Mouse (Mus musculus): ENCODE data around the gene Exd2. TPM values are rescaled to one million over a fixed set of nuclear protein-coding genes. Genes with fewer than 3 reads are reported as not detected.

Gene Exd2
- polyA plus RNA-seq, 1 experiment = 9.1 TPM

DNA sequence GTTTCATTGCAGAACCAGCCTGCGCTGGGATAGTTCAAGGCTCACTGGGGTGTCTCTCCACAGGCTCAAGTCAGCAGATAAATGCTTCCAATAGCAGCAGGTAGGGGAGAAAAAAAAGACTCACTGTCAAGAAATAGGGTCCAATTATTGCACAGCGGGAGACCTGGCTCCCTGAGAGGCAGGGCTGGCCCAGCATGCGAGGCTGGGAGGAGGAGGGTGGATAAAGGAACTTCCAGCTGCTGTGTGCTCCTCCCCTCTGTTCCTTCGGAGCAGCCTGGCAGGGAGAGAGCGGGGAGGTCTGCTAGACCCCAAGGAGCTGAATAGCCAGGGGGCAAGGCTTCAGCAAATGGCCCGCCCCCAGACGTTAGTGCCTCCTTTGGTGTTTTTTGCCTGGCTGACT lies 62.6 kb downstream of the Exd2 start:
- H3ac ChIP-seq (ENCODE audit: control insufficient read depth, insufficient read length) = no peak overlapping the region
- no peak for TF ChIP-seq SRF (IDR thresholded peaks at IDR 0.05; ENCODE audit: control insufficient read depth, insufficient read length, low read depth)
- H3K4me3 ChIP-seq = no peak overlapping the region
- no peaks in the 10 kb centered on the region for H3K79me2 ChIP-seq (ENCODE audit: control insufficient read depth, insufficient read depth)
- H3K36me3 ChIP-seq (ENCODE audit: control insufficient read depth, insufficient read depth) = no peaks in the 10 kb centered on the region
- H3K27me3 ChIP-seq (ENCODE audit: control insufficient read depth, insufficient read depth, insufficient read length) = peaks cover 51% of the 10 kb centered on the region
- no peak overlapping the region for H3K4me2 ChIP-seq (ENCODE audit: low read depth)

DNA sequence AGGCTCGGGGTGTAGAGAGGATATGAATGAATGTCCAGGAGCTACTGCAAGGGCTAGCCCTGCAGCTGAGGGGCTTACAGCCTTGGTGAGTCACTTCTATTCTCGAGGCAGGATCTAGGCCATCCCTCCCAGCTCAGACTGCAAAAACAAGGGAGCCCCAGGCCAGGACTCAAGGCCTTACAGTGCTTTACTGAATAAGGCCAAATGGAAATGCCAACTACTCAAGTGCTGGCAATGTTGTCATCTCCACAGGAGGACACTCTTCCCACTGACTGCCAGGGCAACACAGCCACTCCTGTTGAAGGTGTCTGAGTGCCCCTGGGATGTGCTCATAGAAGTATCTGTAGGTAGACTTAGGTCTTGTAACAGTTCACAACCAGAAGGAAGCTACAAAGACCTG lies 63.6 kb downstream of the Exd2 start:
- Histone ChIP-seq H3K4me3 (no peak overlapping the region), H3K27me3 (ENCODE audit: control insufficient read depth, insufficient read depth, insufficient read length) (peaks cover 51% of the 10 kb centered on the region), H3ac (ENCODE audit: control insufficient read depth, insufficient read length) (no peak overlapping the region), H3K4me2 (ENCODE audit: low read depth) (no peak overlapping the region), H3K79me2 (ENCODE audit: control insufficient read depth, insufficient read depth) (no peaks in the 10 kb centered on the region), H3K36me3 (ENCODE audit: control insufficient read depth, insufficient read depth) (no peaks in the 10 kb centered on the region)
- TF ChIP-seq MYOG (IDR thresholded peaks at IDR 0.05; ENCODE audit: control insufficient read depth in 1 of 3, insufficient read depth in 1 of 3, insufficient read length in 2 of 3, low read depth in 2 of 3) (no peak), E2F4 (IDR thresholded peaks at IDR 0.05; ENCODE audit: insufficient read depth) (no peak), SRF (IDR thresholded peaks at IDR 0.05; ENCODE audit: control insufficient read depth, insufficient read length, low read depth) (no peak), REST (IDR thresholded peaks at IDR 0.05; ENCODE audit: insufficient read depth, insufficient read length) (no peak), TCF12 (IDR thresholded peaks at IDR 0.05; ENCODE audit: insufficient read depth, poor library complexity, severe bottlenecking) (no peak), CEBPB (IDR thresholded peaks at IDR 0.05; ENCODE audit: insufficient read depth, poor library complexity, severe bottlenecking) (no peak), POLR2AphosphoS2 (IDR thresholded peaks at IDR 0.05; ENCODE audit: insufficient read length, low read depth) (no peak), TCF3 (IDR thresholded peaks at IDR 0.05; ENCODE audit: insufficient read length, low read depth) (no peak), MYOD1 (IDR thresholded peaks at IDR 0.05; ENCODE audit: control insufficient read depth in 1 of 3, insufficient read length in 2 of 3, low read depth in 2 of 3) (no peak)

DNA sequence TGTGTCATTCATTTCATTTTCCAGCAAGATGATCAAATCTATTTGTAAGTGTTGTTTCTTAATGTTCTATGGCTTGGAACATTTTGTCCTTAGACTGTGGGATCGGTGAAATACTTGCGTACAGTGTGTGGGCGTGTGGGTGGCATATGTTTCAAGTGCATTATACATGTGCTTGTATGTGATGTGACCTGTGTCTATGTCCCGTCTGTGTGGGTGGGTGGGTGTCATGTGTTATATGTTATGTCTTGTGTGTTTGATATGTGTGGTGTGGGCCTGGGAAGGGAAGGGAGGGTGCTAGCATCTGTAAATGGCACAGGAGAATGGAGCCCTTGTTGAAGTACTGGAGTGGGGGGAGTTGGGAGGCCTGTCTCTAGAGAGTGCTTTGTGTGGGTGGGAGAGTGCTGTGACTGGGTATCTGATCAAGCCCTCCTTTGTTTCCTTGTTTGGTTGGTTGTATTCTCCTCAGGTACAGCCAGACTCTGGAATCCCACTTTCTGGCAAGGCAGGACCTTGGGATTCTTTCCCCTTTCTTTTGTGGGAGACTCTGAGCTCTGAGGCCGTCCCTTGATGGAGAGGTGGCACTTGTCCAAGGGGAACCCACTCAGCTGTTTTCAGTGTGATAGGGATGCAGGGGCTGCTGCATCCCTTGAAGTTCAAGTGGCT lies 65.0 kb downstream of the Exd2 start:
- no peak overlapping the region for H3K4me3 ChIP-seq
- no peaks in the 10 kb centered on the region for H3K79me2 ChIP-seq (ENCODE audit: control insufficient read depth, insufficient read depth)
- no peaks in the 10 kb centered on the region for H3K36me3 ChIP-seq (ENCODE audit: control insufficient read depth, insufficient read depth)
- peaks cover 58% of the 10 kb centered on the region for H3K27me3 ChIP-seq (ENCODE audit: control insufficient read depth, insufficient read depth, insufficient read length)
- TF ChIP-seq SRF (IDR thresholded peaks at IDR 0.05; ENCODE audit: control insufficient read depth, insufficient read length, low read depth) (no peak), TCF12 (IDR thresholded peaks at IDR 0.05; ENCODE audit: insufficient read depth, poor library complexity, severe bottlenecking) (no peak), MAX (IDR thresholded peaks at IDR 0.05; ENCODE audit: low read depth) (no peak), MYOD1 (IDR thresholded peaks at IDR 0.05; ENCODE audit: control insufficient read depth in 1 of 3, insufficient read length in 2 of 3, low read depth in 2 of 3) (no peak), POLR2A (IDR thresholded peaks at IDR 0.05; ENCODE audit: insufficient read length, low read depth) (no peak), E2F4 (IDR thresholded peaks at IDR 0.05; ENCODE audit: insufficient read depth) (no peak), POLR2AphosphoS2 (IDR thresholded peaks at IDR 0.05; ENCODE audit: insufficient read length, low read depth) (no peak), REST (IDR thresholded peaks at IDR 0.05; ENCODE audit: insufficient read depth, insufficient read length) (no peak)
- H3ac ChIP-seq (ENCODE audit: control insufficient read depth, insufficient read length) = no peak overlapping the region
- H3K4me2 ChIP-seq (ENCODE audit: low read depth) = no peak overlapping the region

DNA sequence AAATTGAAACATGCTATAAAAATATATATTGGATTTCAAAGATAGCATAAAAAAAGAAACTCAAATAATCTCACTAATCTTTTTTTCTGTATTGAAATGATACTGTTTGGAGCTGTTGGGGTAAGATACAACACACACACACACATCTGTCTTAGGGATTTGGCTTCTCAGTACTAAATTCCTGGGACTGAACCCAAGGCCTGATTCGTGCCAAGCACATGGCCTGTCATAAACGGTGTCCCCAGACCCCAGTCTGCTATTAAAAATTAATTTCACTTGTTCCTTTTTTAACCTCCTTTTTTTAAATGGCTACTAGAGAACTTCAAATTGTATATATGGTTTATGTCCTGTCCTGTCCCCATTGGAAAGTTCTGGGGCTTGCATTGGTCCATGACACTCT lies 67.2 kb downstream of the Exd2 start:
- Histone ChIP-seq H3ac (ENCODE audit: control insufficient read depth, insufficient read length) (no peak overlapping the region), H3K4me3 (no peak overlapping the region), H3K27me3 (ENCODE audit: control insufficient read depth, insufficient read depth, insufficient read length) (peaks cover 65% of the 10 kb centered on the region), H3K79me2 (ENCODE audit: control insufficient read depth, insufficient read depth) (no peaks in the 10 kb centered on the region), H3K4me2 (ENCODE audit: low read depth) (no peak overlapping the region), H3K36me3 (ENCODE audit: control insufficient read depth, insufficient read depth) (no peaks in the 10 kb centered on the region)
- TF ChIP-seq MYOG (IDR thresholded peaks at IDR 0.05; ENCODE audit: control insufficient read depth in 1 of 3, insufficient read depth in 1 of 3, insufficient read length in 2 of 3, low read depth in 2 of 3) (no peak), USF1 (IDR thresholded peaks at IDR 0.05; ENCODE audit: low read depth) (no peak), E2F4 (IDR thresholded peaks at IDR 0.05; ENCODE audit: insufficient read depth) (no peak), CEBPB (IDR thresholded peaks at IDR 0.05; ENCODE audit: insufficient read depth, poor library complexity, severe bottlenecking) (no peak), TCF12 (IDR thresholded peaks at IDR 0.05; ENCODE audit: insufficient read depth, poor library complexity, severe bottlenecking) (no peak), MYOD1 (IDR thresholded peaks at IDR 0.05; ENCODE audit: control insufficient read depth in 1 of 3, insufficient read length in 2 of 3, low read depth in 2 of 3) (no peak), REST (IDR thresholded peaks at IDR 0.05; ENCODE audit: insufficient read depth, insufficient read length) (no peak), POLR2A (IDR thresholded peaks at IDR 0.05; ENCODE audit: insufficient read length, low read depth) (no peak), MAX (IDR thresholded peaks at IDR 0.05; ENCODE audit: low read depth) (no peak), TCF3 (IDR thresholded peaks at IDR 0.05; ENCODE audit: insufficient read length, low read depth) (no peak), POLR2AphosphoS2 (IDR thresholded peaks at IDR 0.05; ENCODE audit: insufficient read length, low read depth) (no peak), SRF (IDR thresholded peaks at IDR 0.05; ENCODE audit: control insufficient read depth, insufficient read length, low read depth) (no peak)

DNA sequence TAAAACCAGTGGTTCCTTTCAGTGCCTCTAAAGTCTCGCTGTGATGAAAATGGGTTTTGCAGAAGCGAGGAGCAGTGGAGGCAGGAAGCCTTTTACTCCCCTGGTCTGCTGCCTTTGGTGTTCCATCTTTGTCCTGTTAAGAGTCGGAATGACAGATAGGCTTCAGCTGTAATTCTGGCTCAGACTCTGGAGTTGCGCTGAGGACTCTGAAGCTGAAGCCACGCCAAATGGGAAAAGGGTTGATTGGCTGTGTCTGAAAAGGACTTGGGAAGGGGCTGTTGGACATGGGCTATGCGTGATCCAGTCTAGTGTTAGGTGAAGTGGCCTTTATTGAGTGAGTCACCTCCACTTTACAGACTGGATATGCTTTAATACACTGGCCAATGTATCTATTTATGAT lies 67.7 kb downstream of the Exd2 start:
- no peaks in the 10 kb centered on the region for H3K79me2 ChIP-seq (ENCODE audit: control insufficient read depth, insufficient read depth)
- no peak overlapping the region for H3K4me3 ChIP-seq
- H3K36me3 ChIP-seq (ENCODE audit: control insufficient read depth, insufficient read depth) = no peaks in the 10 kb centered on the region
- no peak for TF ChIP-seq POLR2AphosphoS2 (IDR thresholded peaks at IDR 0.05; ENCODE audit: insufficient read length, low read depth)
- no peak for TF ChIP-seq TCF3 (IDR thresholded peaks at IDR 0.05; ENCODE audit: insufficient read length, low read depth)
- TF ChIP-seq MYOG (IDR thresholded peaks at IDR 0.05; ENCODE audit: control insufficient read depth in 1 of 3, insufficient read depth in 1 of 3, insufficient read length in 2 of 3, low read depth in 2 of 3) = no peak
- no peak for TF ChIP-seq TCF12 (IDR thresholded peaks at IDR 0.05; ENCODE audit: insufficient read depth, poor library complexity, severe bottlenecking)
- no peak for TF ChIP-seq CEBPB (IDR thresholded peaks at IDR 0.05; ENCODE audit: insufficient read depth, poor library complexity, severe bottlenecking)
- TF ChIP-seq E2F4 (IDR thresholded peaks at IDR 0.05; ENCODE audit: insufficient read depth) = no peak
- no peak for TF ChIP-seq USF1 (IDR thresholded peaks at IDR 0.05; ENCODE audit: low read depth)
- TF ChIP-seq POLR2A (IDR thresholded peaks at IDR 0.05; ENCODE audit: insufficient read length, low read depth) = no peak
- no peak for TF ChIP-seq REST (IDR thresholded peaks at IDR 0.05; ENCODE audit: insufficient read depth, insufficient read length)
- H3K27me3 ChIP-seq (ENCODE audit: control insufficient read depth, insufficient read depth, insufficient read length) = peaks cover 66% of the 10 kb centered on the region
- no peak overlapping the region for H3ac ChIP-seq (ENCODE audit: control insufficient read depth, insufficient read length)
- H3K4me2 ChIP-seq (ENCODE audit: low read depth) = no peak overlapping the region
